Mouse (Mus musculus): Measurements from ENCODE around the gene Efhd2. TPM values are rescaled to one million over a fixed set of nuclear protein-coding genes. Genes with fewer than 3 reads are reported as not detected.

Gene Efhd2
- total RNA-seq, 4 experiments from 2014 or later, result 18.1 to 21.4 (median 19.6) TPM

GRCm38 (mm10) chr4:141881289-141881914 is 6.7 kb upstream of the Efhd2 start:
- DNase-seq (ENCODE audit: low spot score), result no peak

- no peak for DNase-seq (ENCODE audit: low spot score)
Measured at GRCm38 (mm10) chr4:141879875-141880274, 5.2 kb upstream of the Efhd2 start.

- DNase-seq (ENCODE audit: low spot score), result no peak
Measured at GRCm38 (mm10) chr4:141879074-141879473, 4.4 kb upstream of the Efhd2 start.

DNA sequence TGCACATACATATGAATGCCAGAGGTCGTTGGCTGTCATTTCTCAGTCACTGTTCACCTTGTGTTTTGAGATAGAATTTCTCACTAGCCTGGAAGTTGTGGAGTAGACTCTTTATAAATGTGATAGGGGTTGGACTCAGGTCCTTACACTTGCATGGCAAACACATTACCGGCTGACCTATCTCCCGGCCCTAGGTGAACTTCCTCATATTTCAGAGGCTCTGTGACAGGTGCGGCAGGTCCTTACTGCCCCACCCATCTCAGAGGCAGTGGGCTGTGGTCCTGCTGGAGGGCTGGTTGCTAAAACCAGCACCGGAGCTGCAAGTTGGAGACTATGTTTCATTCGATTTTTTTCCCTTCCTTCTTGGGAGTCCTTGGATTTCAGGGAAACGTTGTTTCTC is 3.9 kb upstream of the Efhd2 start:
- DNase-seq (ENCODE audit: low spot score), result no peak

GRCm38 (mm10) chr4:141875481-141876108 is 875 bp upstream of the Efhd2 start:
- DNase-seq (ENCODE audit: low spot score), result no peak

GRCm38 (mm10) chr4:141874111-141874600 is 564 bp downstream of the Efhd2 start:
- no peak for DNase-seq (ENCODE audit: low spot score)

- peak; percentile 43 for DNase-seq (ENCODE audit: low spot score)
Measured at GRCm38 (mm10) chr4:141872977-141873376, 1.7 kb downstream of the Efhd2 start.

DNA sequence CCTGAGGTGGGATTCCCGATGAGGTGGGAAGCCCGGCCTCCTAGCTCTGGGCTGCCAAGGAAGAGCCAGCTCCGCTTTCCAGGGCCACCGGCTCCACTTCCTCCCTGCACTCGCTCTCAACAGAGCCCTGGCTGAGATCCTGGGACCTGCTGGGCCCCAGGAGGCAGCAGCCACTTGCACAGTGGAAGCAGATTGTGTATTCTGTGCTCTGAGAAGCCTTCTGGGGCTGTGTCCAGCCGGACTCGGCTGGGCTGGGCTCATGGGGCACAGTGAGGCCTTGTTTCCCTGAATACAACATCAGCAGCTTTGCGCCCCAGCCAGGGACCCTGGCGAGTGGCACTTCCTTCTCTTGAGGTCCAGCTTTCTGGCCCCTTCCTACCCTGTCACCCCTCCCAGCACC is 2.8 kb downstream of the Efhd2 start:
- no peak for DNase-seq (ENCODE audit: low spot score)

DNA sequence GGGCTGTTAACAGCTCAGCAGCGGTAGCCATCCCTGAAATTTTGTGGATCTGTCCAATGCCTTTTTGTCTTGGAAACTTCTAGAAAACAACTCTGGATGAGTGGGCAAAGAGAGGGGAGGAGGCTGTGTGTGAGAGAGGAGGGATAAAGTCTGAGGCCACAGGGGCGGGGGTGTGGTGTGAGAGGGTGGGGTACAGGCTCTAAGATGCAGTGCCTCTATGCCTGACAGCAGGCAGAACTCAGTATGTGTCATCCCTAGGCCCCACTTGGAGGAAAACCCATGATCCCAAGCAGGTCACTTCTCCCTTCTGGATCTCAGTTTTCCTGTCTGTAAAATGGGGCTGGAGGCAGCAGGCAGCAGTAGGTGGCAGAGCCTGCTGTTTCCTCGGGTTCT is 3.4 kb downstream of the Efhd2 start:
- no peak for DNase-seq (ENCODE audit: low spot score)

- peak; percentile 67 for DNase-seq (ENCODE audit: low spot score)
Measured at GRCm38 (mm10) chr4:141870666-141871332, 3.9 kb downstream of the Efhd2 start.

- DNase-seq (ENCODE audit: low spot score), result no peak
Measured at GRCm38 (mm10) chr4:141869436-141870215, 5.1 kb downstream of the Efhd2 start.

DNA sequence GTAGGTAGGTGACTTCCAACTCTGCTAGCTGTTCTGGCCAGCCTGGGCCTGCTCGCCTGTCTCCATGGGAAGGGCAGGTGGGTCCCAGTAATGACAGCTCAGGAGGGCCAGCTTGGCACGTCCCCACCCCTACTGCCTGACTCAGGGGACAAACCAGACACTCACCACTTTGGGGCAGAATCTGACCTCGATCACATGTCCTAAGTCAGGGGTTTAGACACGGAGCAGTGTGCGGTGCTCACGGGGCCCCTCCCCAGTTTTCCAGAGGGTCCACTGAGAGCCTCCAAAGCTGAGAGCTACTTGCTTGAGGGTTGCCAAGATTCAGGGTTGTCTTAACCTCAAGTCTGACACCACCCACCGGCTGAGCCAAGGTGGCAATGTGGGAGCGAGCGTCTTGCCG is 6.7 kb downstream of the Efhd2 start:
- DNase-seq (ENCODE audit: low spot score), result no peak

DNA sequence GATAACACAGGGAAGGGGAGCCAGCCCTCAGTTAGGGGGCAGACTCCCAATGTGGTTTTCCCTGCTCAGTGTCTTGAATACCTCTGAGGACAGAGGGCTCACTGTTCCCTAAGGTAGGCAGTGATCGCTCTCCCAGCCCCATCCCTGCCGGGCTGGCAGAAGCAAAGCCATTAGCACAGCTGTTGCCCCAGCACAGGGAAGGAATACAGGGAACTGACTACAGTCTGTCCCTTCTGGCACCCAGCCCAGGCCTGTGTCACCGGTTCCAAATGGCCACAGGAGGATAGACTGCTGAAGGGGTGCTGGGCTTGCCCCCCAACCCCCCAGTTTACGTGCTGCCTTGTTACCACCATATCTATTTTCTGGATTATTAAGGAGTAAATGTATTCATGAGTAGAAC is 7.2 kb downstream of the Efhd2 start:
- peak; percentile 60 for DNase-seq (ENCODE audit: low spot score)

DNA sequence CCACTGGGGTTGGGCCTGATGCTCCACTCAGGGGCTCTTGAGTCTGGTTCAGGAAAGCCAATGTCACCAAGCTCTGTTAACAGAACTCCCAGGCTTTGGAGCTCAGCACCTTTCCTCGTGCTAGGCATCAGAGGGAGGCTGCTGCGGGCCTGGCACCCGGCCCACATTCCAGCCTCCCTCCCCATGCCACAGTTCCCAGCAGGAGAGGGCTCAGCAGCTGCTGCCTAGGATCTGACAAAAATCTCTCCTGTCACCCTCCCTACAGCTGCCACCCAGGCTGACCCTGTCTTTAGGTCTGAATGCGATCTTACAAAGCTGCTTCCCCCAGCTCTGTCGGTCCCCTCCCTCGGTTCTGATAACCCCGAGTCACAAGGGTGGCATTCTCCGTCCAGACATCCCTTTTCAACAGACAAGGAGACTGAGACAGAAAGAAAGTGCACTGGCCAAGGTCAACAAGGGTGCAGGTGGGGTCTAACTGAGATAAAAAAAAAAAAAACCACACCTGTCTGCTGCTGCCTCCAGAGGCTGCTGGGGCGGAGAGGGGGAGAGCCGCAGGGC is 7.7 kb downstream of the Efhd2 start:
- no peak for DNase-seq (ENCODE audit: low spot score)

GRCm38 (mm10) chr4:141865600-141865999 is 9.1 kb downstream of the Efhd2 start:
- DNase-seq (ENCODE audit: low spot score), result no peak

- DNase-seq (ENCODE audit: low spot score), result no peak
Measured at GRCm38 (mm10) chr4:141865006-141865405, 9.7 kb downstream of the Efhd2 start.

DNA sequence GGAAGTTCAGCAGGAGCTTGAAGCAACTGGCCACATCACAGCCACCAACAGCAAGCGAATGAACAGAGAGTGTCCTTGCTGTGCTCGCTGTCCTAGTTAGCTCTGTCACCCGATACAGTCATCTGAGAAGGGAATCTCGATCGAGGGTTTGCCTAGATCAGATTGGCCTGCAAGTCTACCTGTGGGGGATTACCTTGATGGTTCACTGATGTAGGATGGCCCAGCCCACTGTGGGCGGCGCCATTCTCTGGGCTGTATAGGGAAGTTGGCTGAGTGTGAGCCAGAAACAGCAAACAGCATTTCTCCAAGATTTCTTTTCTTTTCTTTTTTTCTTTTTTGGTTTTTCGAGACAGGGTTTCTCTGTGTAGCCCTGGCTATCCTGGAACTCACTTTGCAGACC is 10.2 kb downstream of the Efhd2 start:
- DNase-seq (ENCODE audit: low spot score), result no peak

- DNase-seq (ENCODE audit: low spot score), result no peak
Measured at GRCm38 (mm10) chr4:141863726-141864280, 10.9 kb downstream of the Efhd2 start.

DNA sequence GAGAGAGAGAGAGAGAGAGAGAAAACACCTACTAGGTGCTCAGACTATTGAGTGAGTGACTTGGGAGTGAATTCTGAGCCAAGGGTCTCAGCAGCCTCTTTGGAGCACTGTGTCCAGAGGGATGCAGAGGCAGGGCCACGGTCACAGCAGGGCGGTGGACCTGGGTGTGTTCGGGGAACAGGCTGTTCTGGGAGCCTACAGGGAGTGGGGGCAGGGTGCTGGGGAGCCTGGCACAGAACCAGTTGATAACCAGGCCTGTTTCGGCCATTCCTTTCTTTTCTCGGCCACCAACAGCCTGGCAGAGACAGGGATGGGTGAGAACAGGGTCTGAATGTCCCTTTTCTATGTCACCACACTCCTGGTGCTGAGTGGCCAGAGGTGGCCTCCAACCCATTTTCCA is 11.9 kb downstream of the Efhd2 start:
- no peak for DNase-seq (ENCODE audit: low spot score)

DNA sequence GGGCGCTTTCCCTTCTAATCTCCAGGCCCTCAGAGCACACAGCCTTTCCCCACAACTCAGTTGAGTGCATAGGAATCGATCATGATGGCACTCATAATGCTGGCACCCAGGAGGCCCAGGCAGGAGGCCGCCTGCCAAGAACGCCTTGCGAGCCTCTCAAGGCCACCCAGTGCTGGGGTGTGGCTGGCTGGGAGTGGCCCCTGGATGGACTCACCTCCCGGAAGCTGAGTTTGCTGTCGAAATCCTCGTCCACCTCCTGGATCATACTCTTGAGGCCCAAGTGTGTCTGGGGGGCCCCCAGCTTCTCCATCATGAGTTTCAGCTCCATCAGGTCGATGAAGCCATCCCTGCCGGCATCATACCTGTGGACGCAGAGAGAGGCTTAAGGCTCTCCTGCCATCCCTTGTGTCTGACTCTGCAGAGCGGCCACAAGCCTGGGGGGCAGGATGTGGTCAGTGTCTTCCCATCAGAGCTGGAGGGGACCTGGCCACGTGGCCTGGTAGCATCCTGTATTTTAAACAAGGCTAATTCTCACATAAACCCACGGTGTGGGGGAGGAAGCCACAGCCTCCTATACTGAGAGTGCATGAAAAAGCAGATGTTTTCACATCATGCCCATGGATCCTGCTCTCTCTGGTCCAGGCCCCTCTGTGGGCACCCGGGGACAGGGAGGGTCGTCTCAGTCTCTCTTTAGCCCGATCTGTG is 13.0 kb downstream of the Efhd2 start:
- no peak for DNase-seq (ENCODE audit: low spot score)
